Mouse (Mus musculus): Measurements from ENCODE around the gene Rasgrf2.
A peak's percentile ranks its signal among the peaks of the same experiment; 100 is the strongest.

Gene Rasgrf2

GRCm38 (mm10) chr13:91955175-91955574 is 176.3 kb downstream of the Rasgrf2 start:
- DNase-seq (ENCODE audit: low spot score in 2 of 2), result no peak

- no peak for DNase-seq (ENCODE audit: low spot score in 2 of 2)
Observed at GRCm38 (mm10) chr13:91940113-91940512, 191.3 kb downstream of the Rasgrf2 start.

- no peak for DNase-seq (ENCODE audit: low spot score in 2 of 2)
Observed at GRCm38 (mm10) chr13:91938826-91939225, 192.6 kb downstream of the Rasgrf2 start.

- DNase-seq (ENCODE audit: low spot score in 2 of 2), result no peak
Observed at GRCm38 (mm10) chr13:91937232-91937631, 194.2 kb downstream of the Rasgrf2 start.

GRCm38 (mm10) chr13:91932122-91932521 is 199.3 kb downstream of the Rasgrf2 start:
- no peak for DNase-seq (ENCODE audit: low spot score in 2 of 2)

GRCm38 (mm10) chr13:91929943-91930726 is 201.3 kb downstream of the Rasgrf2 start:
- DNase-seq (ENCODE audit: low spot score in 2 of 2), result no peak

- no peak for DNase-seq (ENCODE audit: low spot score in 2 of 2)
Observed at GRCm38 (mm10) chr13:91928605-91929389, 202.7 kb downstream of the Rasgrf2 start.

- no peak for DNase-seq (ENCODE audit: low spot score in 2 of 2)
Observed at GRCm38 (mm10) chr13:91921010-91921409, 210.4 kb downstream of the Rasgrf2 start.

GRCm38 (mm10) chr13:91918764-91919163 is 212.7 kb downstream of the Rasgrf2 start:
- no peak for DNase-seq (ENCODE audit: low spot score in 2 of 2)

GRCm38 (mm10) chr13:91917835-91918234 is 213.6 kb downstream of the Rasgrf2 start:
- no peak for DNase-seq (ENCODE audit: low spot score in 2 of 2)

- DNase-seq (ENCODE audit: low spot score in 2 of 2), result no peak
Observed at GRCm38 (mm10) chr13:91916308-91916707, 215.1 kb downstream of the Rasgrf2 start.

GRCm38 (mm10) chr13:91915582-91916239 is 215.7 kb downstream of the Rasgrf2 start:
- no peak for DNase-seq (ENCODE audit: low spot score in 2 of 2)

GRCm38 (mm10) chr13:91915192-91915581 is 216.3 kb downstream of the Rasgrf2 start:
- no peak for DNase-seq (ENCODE audit: low spot score in 2 of 2)

- no peak for DNase-seq (ENCODE audit: low spot score in 2 of 2)
Observed at GRCm38 (mm10) chr13:91911652-91912051, 219.8 kb downstream of the Rasgrf2 start.

- no peak for DNase-seq (ENCODE audit: low spot score in 2 of 2)
Observed at GRCm38 (mm10) chr13:91911211-91911610, 220.2 kb downstream of the Rasgrf2 start.

- peak; percentile 30 to 53 for DNase-seq (ENCODE audit: low spot score in 2 of 2)
Observed at GRCm38 (mm10) chr13:91908202-91908980, 223.1 kb downstream of the Rasgrf2 start.

- no peak for DNase-seq (ENCODE audit: low spot score in 2 of 2)
Observed at GRCm38 (mm10) chr13:91906338-91906737, 225.1 kb downstream of the Rasgrf2 start.

GRCm38 (mm10) chr13:91896476-91896875 is 235.0 kb downstream of the Rasgrf2 start:
- DNase-seq (ENCODE audit: low spot score in 2 of 2), result no peak

GRCm38 (mm10) chr13:91893132-91893531 is 238.3 kb downstream of the Rasgrf2 start:
- no peak for DNase-seq (ENCODE audit: low spot score in 2 of 2)

- no peak for DNase-seq (ENCODE audit: low spot score in 2 of 2)
Observed at GRCm38 (mm10) chr13:91890031-91890619, 241.3 kb downstream of the Rasgrf2 start.

- no peak for DNase-seq (ENCODE audit: low spot score in 2 of 2)
Observed at GRCm38 (mm10) chr13:91884714-91885386, 246.6 kb downstream of the Rasgrf2 start.

All from natural killer cell, adult 2 months (primary cell).